Mouse (Mus musculus): Measurements from ENCODE around the gene Scgb1a1. TPM values are rescaled to one million over a fixed set of nuclear protein-coding genes. Genes with fewer than 3 reads are reported as not detected.

Gene Scgb1a1
- polyA plus RNA-seq, 1 experiment = not detected

GRCm38 (mm10) chr19:9071456-9072156 lies 16.2 kb downstream of the Scgb1a1 start:
- TF ChIP-seq CTCF (IDR thresholded peaks at IDR 0.05; ENCODE audit: extremely low read depth, insufficient read depth, low read length) (no peak), POLR2A (IDR thresholded peaks at IDR 0.05; ENCODE audit: extremely low read depth, insufficient read depth, low read length) (no peak)
- H3K27ac ChIP-seq (ENCODE audit: insufficient read depth, low read length) = peak overlapping the region; percentile 62; the same call in 1 of the 2 replicates

GRCm38 (mm10) chr19:9070316-9070715 lies 17.4 kb downstream of the Scgb1a1 start:
- Histone ChIP-seq H3K4me3 (ENCODE audit: insufficient read depth, low read length) (no peak overlapping the region), H3K27ac (ENCODE audit: insufficient read depth, low read length) (no peak overlapping the region), H3K4me1 (ENCODE audit: control insufficient read depth, insufficient read depth, low read length) (peaks cover 8% of the 10 kb centered on the region; the same call in 1 of the 2 replicates)
- TF ChIP-seq CTCF (IDR thresholded peaks at IDR 0.05; ENCODE audit: extremely low read depth, insufficient read depth, low read length) (no peak), POLR2A (IDR thresholded peaks at IDR 0.05; ENCODE audit: extremely low read depth, insufficient read depth, low read length) (no peak)

More at GRCm38 (mm10) chr19:9071456-9072156, 16.2 kb downstream of the Scgb1a1 start:
- no peak overlapping the region for H3K4me3 ChIP-seq (ENCODE audit: insufficient read depth, low read length)
- H3K4me1 ChIP-seq (ENCODE audit: control insufficient read depth, insufficient read depth, low read length) = peaks cover 3% of the 10 kb centered on the region; the same call in 1 of the 2 replicates

GRCm38 (mm10) chr19:9069687-9070307 lies 18.0 kb downstream of the Scgb1a1 start:
- no peak overlapping the region for H3K4me3 ChIP-seq (ENCODE audit: insufficient read depth, low read length)
- H3K4me1 ChIP-seq (ENCODE audit: control insufficient read depth, insufficient read depth, low read length) = peaks cover 8% of the 10 kb centered on the region; the same call in 1 of the 2 replicates
- H3K27ac ChIP-seq (ENCODE audit: insufficient read depth, low read length) = no peak overlapping the region
- no peak for TF ChIP-seq POLR2A (IDR thresholded peaks at IDR 0.05; ENCODE audit: extremely low read depth, insufficient read depth, low read length)
- no peak for TF ChIP-seq CTCF (IDR thresholded peaks at IDR 0.05; ENCODE audit: extremely low read depth, insufficient read depth, low read length)

- H3K27ac ChIP-seq (ENCODE audit: insufficient read depth, low read length) = no peak overlapping the region
- TF ChIP-seq POLR2A (IDR thresholded peaks at IDR 0.05; ENCODE audit: extremely low read depth, insufficient read depth, low read length) (no peak), CTCF (IDR thresholded peaks at IDR 0.05; ENCODE audit: extremely low read depth, insufficient read depth, low read length) (no peak)
- H3K4me3 ChIP-seq (ENCODE audit: insufficient read depth, low read length) = no peak overlapping the region
- H3K4me1 ChIP-seq (ENCODE audit: control insufficient read depth, insufficient read depth, low read length) = peaks cover 8% of the 10 kb centered on the region; the same call in 1 of the 2 replicates
Observed at GRCm38 (mm10) chr19:9067292-9067691, 20.5 kb downstream of the Scgb1a1 start.

GRCm38 (mm10) chr19:9065621-9066561 lies 21.9 kb downstream of the Scgb1a1 start:
- peaks cover 8% of the 10 kb centered on the region; the same call in 1 of the 2 replicates for H3K4me1 ChIP-seq (ENCODE audit: control insufficient read depth, insufficient read depth, low read length)
- TF ChIP-seq POLR2A (IDR thresholded peaks at IDR 0.05; ENCODE audit: extremely low read depth, insufficient read depth, low read length) (no peak), CTCF (IDR thresholded peaks at IDR 0.05; ENCODE audit: extremely low read depth, insufficient read depth, low read length) (no peak)
- no peak overlapping the region for H3K27ac ChIP-seq (ENCODE audit: insufficient read depth, low read length)
- no peak overlapping the region for H3K4me3 ChIP-seq (ENCODE audit: insufficient read depth, low read length)

- no peak overlapping the region for H3K4me3 ChIP-seq (ENCODE audit: insufficient read depth, low read length)
- TF ChIP-seq CTCF (IDR thresholded peaks at IDR 0.05; ENCODE audit: extremely low read depth, insufficient read depth, low read length) = no peak
- TF ChIP-seq POLR2A (IDR thresholded peaks at IDR 0.05; ENCODE audit: extremely low read depth, insufficient read depth, low read length) = no peak
- peaks cover 4% of the 10 kb centered on the region; the same call in 1 of the 2 replicates for H3K4me1 ChIP-seq (ENCODE audit: control insufficient read depth, insufficient read depth, low read length)
- no peak overlapping the region for H3K27ac ChIP-seq (ENCODE audit: insufficient read depth, low read length)
Observed at GRCm38 (mm10) chr19:9063831-9064230, 23.9 kb downstream of the Scgb1a1 start.

GRCm38 (mm10) chr19:9062822-9063221 lies 24.9 kb downstream of the Scgb1a1 start:
- no peak for TF ChIP-seq POLR2A (IDR thresholded peaks at IDR 0.05; ENCODE audit: extremely low read depth, insufficient read depth, low read length)
- no peak for TF ChIP-seq CTCF (IDR thresholded peaks at IDR 0.05; ENCODE audit: extremely low read depth, insufficient read depth, low read length)
- H3K4me1 ChIP-seq (ENCODE audit: control insufficient read depth, insufficient read depth, low read length) = peaks cover 4% of the 10 kb centered on the region; the same call in 1 of the 2 replicates

GRCm38 (mm10) chr19:9061221-9061893 lies 26.4 kb downstream of the Scgb1a1 start:
- no peak overlapping the region for H3K27ac ChIP-seq (ENCODE audit: insufficient read depth, low read length)
- TF ChIP-seq POLR2A (IDR thresholded peaks at IDR 0.05; ENCODE audit: extremely low read depth, insufficient read depth, low read length) (no peak), CTCF (IDR thresholded peaks at IDR 0.05; ENCODE audit: extremely low read depth, insufficient read depth, low read length) (no peak)
- H3K4me1 ChIP-seq (ENCODE audit: control insufficient read depth, insufficient read depth, low read length) = peaks cover 3% of the 10 kb centered on the region; the same call in 1 of the 2 replicates
- H3K4me3 ChIP-seq (ENCODE audit: insufficient read depth, low read length) = no peak overlapping the region

More at GRCm38 (mm10) chr19:9062822-9063221, 24.9 kb downstream of the Scgb1a1 start:
- no peak overlapping the region for H3K4me3 ChIP-seq (ENCODE audit: insufficient read depth, low read length)
- H3K27ac ChIP-seq (ENCODE audit: insufficient read depth, low read length) = no peak overlapping the region

Data from cortical plate, adult 2 months (tissue).